Mouse (Mus musculus) MEL (cell line): ENCODE data around the gene Sdsl. TPM values are rescaled to one million over a fixed set of nuclear protein-coding genes. Genes with fewer than 3 reads are reported as not detected.

Source experiments
- DNase-seq: peaks from one replicate; pipeline ENCODE4 v3.0.0; 2011; ENCODE audit warnings: low read depth, low spot score
- H3K27ac ChIP-seq: 2 replicates; pipeline ENCODE4 v1.5.1; 2012; ENCODE audit warnings: low read depth, mild to moderate bottlenecking, control low read depth, low read length, moderate library complexity; ENCODE audit not compliant: control insufficient read depth
- H3K27me3 ChIP-seq, 2 experiments: fragments of 150-350 bp in 1 of 2; sonication (generic) in 1 of 2; 2 replicates each; pipeline ENCODE4 v1.6.1; 2012; ENCODE audit warnings: low read length in 2 of 2, mild to moderate bottlenecking in 2 of 2, improper control_type of control experiment in 1 of 2, moderate library complexity in 1 of 2; ENCODE audit not compliant: insufficient read depth in 2 of 2, control insufficient read depth in 1 of 2
- H3K36me3 ChIP-seq, 2 experiments: 2 replicates each; pipeline ENCODE4 v1.6.1; 2012 to 2014; ENCODE audit warnings: low read length in 2 of 2, improper control_type of control experiment in 1 of 2, inconsistent platforms in 1 of 2, mild to moderate bottlenecking in 1 of 2; ENCODE audit not compliant: insufficient read depth in 2 of 2, control insufficient read depth in 1 of 2
- H3K4me1 ChIP-seq, 2 experiments: fragments of 150-350 bp in 1 of 2; sonication (generic) in 1 of 2; 2 replicates each; pipeline ENCODE4 v1.6.1; 2012; ENCODE audit warnings: low read length in 2 of 2, improper control_type of control experiment in 1 of 2, mild to moderate bottlenecking in 1 of 2; ENCODE audit not compliant: insufficient read depth in 2 of 2, control insufficient read depth in 1 of 2
- H3K4me3 ChIP-seq, 2 experiments: fragments of 150-350 bp in 1 of 2; sonication (generic) in 1 of 2; 2 replicates each; pipeline ENCODE4 v1.5.1; 2012; ENCODE audit warnings: low read depth in 2 of 2, low read length in 2 of 2, mild to moderate bottlenecking in 2 of 2, moderate library complexity in 2 of 2, control low read depth in 1 of 2, improper control_type of control experiment in 1 of 2; ENCODE audit not compliant: control insufficient read depth in 1 of 2, insufficient read depth in 1 of 2
- H3K79me2 ChIP-seq: 2 replicates; pipeline ENCODE4 v1.6.1; 2012; ENCODE audit warnings: mild to moderate bottlenecking, low read length, moderate library complexity; ENCODE audit not compliant: control insufficient read depth, poor library complexity, insufficient read depth
- H3K9ac ChIP-seq: 2 replicates; pipeline ENCODE4 v1.6.1; 2012; ENCODE audit warnings: low read depth, mild to moderate bottlenecking, control low read depth, low read length, moderate library complexity; ENCODE audit not compliant: control insufficient read depth, poor library complexity, severe bottlenecking
- H3K9me3 ChIP-seq: fragments of 150-350 bp; sonication (generic); replicated peaks from 2 replicates; pipeline ENCODE4 v1.6.1; 2012; ENCODE audit warnings: mild to moderate bottlenecking, low read length, improper control_type of control experiment, moderate library complexity; ENCODE audit not compliant: insufficient read depth
- BHLHE40 ChIP-seq: IDR thresholded peaks from 2 replicates; pipeline ENCODE4 v1.6.1; 2012; ENCODE audit warnings: low read depth, mild to moderate bottlenecking, inconsistent platforms, low read length, improper control_type of control experiment, borderline replicate concordance
- CHD2 ChIP-seq: IDR thresholded peaks from 2 replicates; pipeline ENCODE4 v1.6.1; 2011; ENCODE audit warnings: low read length, improper control_type of control experiment
- E2F4 ChIP-seq: IDR thresholded peaks from 2 replicates; pipeline ENCODE4 v1.6.1; 2011; ENCODE audit warnings: low read depth, low read length, improper control_type of control experiment, borderline replicate concordance
- EP300 ChIP-seq, 2 experiments: IDR thresholded peaks; 2 replicates each; pipeline ENCODE4 v1.6.1; 2011; ENCODE audit warnings: improper control_type of control experiment in 2 of 2, low read length in 2 of 2, low read depth in 1 of 2, mild to moderate bottlenecking in 1 of 2
- ETS1 ChIP-seq: IDR thresholded peaks from 2 replicates; pipeline ENCODE4 v1.6.1; 2012; ENCODE audit warnings: low read depth, mild to moderate bottlenecking, inconsistent platforms, low read length, improper control_type of control experiment, moderate library complexity
- GABPA ChIP-seq: IDR thresholded peaks from 2 replicates; pipeline ENCODE4 v1.6.1; 2012; ENCODE audit warnings: low read depth, mild to moderate bottlenecking, inconsistent platforms, low read length, improper control_type of control experiment, moderate library complexity
- GATA1 ChIP-seq: IDR thresholded peaks from 2 replicates; pipeline ENCODE4 v1.6.1; 2011; ENCODE audit warnings: low read depth, low read length, improper control_type of control experiment
- KAT2A ChIP-seq: conservative IDR thresholded peaks from 2 replicates; pipeline ENCODE4 v1.6.1; 2012; ENCODE audit warnings: low read depth, low read length, improper control_type of control experiment, inconsistent platforms
- MAX ChIP-seq: IDR thresholded peaks from 2 replicates; pipeline ENCODE4 v1.6.1; 2011; ENCODE audit warnings: low read length, improper control_type of control experiment
- MAZ ChIP-seq: IDR thresholded peaks from 2 replicates; pipeline ENCODE4 v1.6.1; 2012; ENCODE audit warnings: low read depth, mild to moderate bottlenecking, inconsistent platforms, low read length, improper control_type of control experiment
- MEF2A ChIP-seq: IDR thresholded peaks from 2 replicates; pipeline ENCODE4 v1.6.1; 2014; ENCODE audit warnings: low read depth, mild to moderate bottlenecking, inconsistent platforms, low read length, improper control_type of control experiment; ENCODE audit not compliant: poor library complexity, insufficient replicate concordance, severe bottlenecking; ENCODE audit errors: extremely low read depth
- MXI1 ChIP-seq: IDR thresholded peaks from 2 replicates; pipeline ENCODE4 v1.6.1; 2011; ENCODE audit warnings: mild to moderate bottlenecking, low read depth, low read length, improper control_type of control experiment
- MYB ChIP-seq: IDR thresholded peaks from 2 replicates; pipeline ENCODE4 v1.6.1; 2011; ENCODE audit warnings: mild to moderate bottlenecking, low read depth, low read length, improper control_type of control experiment
- MYC ChIP-seq: IDR thresholded peaks from 2 replicates; pipeline ENCODE4 v1.6.1; 2011; ENCODE audit warnings: low read depth, mild to moderate bottlenecking, low read length, improper control_type of control experiment, moderate library complexity
- NELFE ChIP-seq: IDR thresholded peaks from 2 replicates; pipeline ENCODE4 v1.6.1; 2011; ENCODE audit warnings: low read depth, low read length, improper control_type of control experiment
- POLR2AphosphoS2 ChIP-seq: IDR thresholded peaks from 2 replicates; pipeline ENCODE4 v1.6.1; 2011; ENCODE audit warnings: low read length, improper control_type of control experiment
- POLR2AphosphoS5 ChIP-seq: IDR thresholded peaks from 2 replicates; pipeline ENCODE4 v1.6.1; 2012; ENCODE audit warnings: low read depth, borderline replicate concordance, mild to moderate bottlenecking, inconsistent platforms, low read length, moderate library complexity, mixed read lengths
- RCOR1 ChIP-seq: IDR thresholded peaks from 2 replicates; pipeline ENCODE4 v1.6.1; 2012; ENCODE audit warnings: low read depth, mild to moderate bottlenecking, inconsistent platforms, low read length, improper control_type of control experiment
- SIN3A ChIP-seq: IDR thresholded peaks from 2 replicates; pipeline ENCODE4 v1.6.1; 2012; ENCODE audit warnings: low read length, improper control_type of control experiment, inconsistent platforms
- SMC3 ChIP-seq: IDR thresholded peaks from 2 replicates; pipeline ENCODE4 v1.6.1; 2011; ENCODE audit warnings: low read depth, low read length, improper control_type of control experiment
- TAL1 ChIP-seq: IDR thresholded peaks from 2 replicates; pipeline ENCODE4 v1.6.1; 2012; ENCODE audit warnings: mild to moderate bottlenecking, inconsistent platforms, low read length, moderate library complexity, mixed read lengths
- TBP ChIP-seq: IDR thresholded peaks from 2 replicates; pipeline ENCODE4 v1.8.0; 2011; ENCODE audit warnings: low read depth, low read length, improper control_type of control experiment
- TCF12 ChIP-seq: IDR thresholded peaks from 2 replicates; pipeline ENCODE4 v1.6.1; 2014; ENCODE audit warnings: low read depth, mild to moderate bottlenecking, inconsistent platforms, low read length, improper control_type of control experiment, moderate library complexity
- UBTF ChIP-seq: IDR thresholded peaks from 2 replicates; pipeline ENCODE4 v1.6.1; 2012; ENCODE audit warnings: low read depth, mild to moderate bottlenecking, inconsistent platforms, low read length, improper control_type of control experiment, moderate library complexity, borderline replicate concordance; ENCODE audit not compliant: insufficient read depth
- USF1 ChIP-seq: IDR thresholded peaks from 2 replicates; pipeline ENCODE4 v1.6.1; 2014; ENCODE audit warnings: low read depth, mild to moderate bottlenecking, inconsistent platforms, low read length, improper control_type of control experiment, moderate library complexity
- USF2 ChIP-seq, 2 experiments: IDR thresholded peaks; 2 replicates each; pipeline ENCODE4 v1.6.1; 2011 to 2012; ENCODE audit warnings: improper control_type of control experiment in 2 of 2, low read length in 2 of 2, borderline replicate concordance in 1 of 2, inconsistent platforms in 1 of 2, low read depth in 1 of 2, mild to moderate bottlenecking in 1 of 2; ENCODE audit not compliant: insufficient read depth in 1 of 2
- ZC3H11A ChIP-seq: IDR thresholded peaks from 2 replicates; pipeline ENCODE4 v1.6.1; 2012; ENCODE audit warnings: low read depth, mild to moderate bottlenecking, inconsistent platforms, low read length, improper control_type of control experiment
- ZKSCAN1 ChIP-seq: IDR thresholded peaks from 2 replicates; pipeline ENCODE4 v1.6.1; 2012; ENCODE audit warnings: low read depth, mild to moderate bottlenecking, inconsistent platforms, low read length, improper control_type of control experiment, moderate library complexity
- polyA plus RNA-seq, 2 experiments: library from polyadenylated mRNA; stranded (reverse) in 1 of 2; unstranded in 1 of 2; fragments of >175 nt in 1 of 2; fragments of >200 nt in 1 of 2; gene quantifications; 2 replicates each; pipeline versions ENCODE4 v1.2.1 to v1.2.4; 2012; ENCODE audit warnings: low replicate concordance in 2 of 2, low read depth in 1 of 2; ENCODE audit not compliant: insufficient read length in 2 of 2, insufficient read depth in 1 of 2, missing spikeins in 1 of 2
- total RNA-seq: library from RNA; depleted of rRNA; stranded (reverse); fragments of 300-350 nt; gene quantifications from 2 replicates; pipeline ENCODE4 v1.2.3, GENCODE M21; 2012

Gene Sdsl
- total and polyA plus RNA-seq, 3 experiments, result 12.1 to 21.0 TPM; not detected in 1

DNA sequence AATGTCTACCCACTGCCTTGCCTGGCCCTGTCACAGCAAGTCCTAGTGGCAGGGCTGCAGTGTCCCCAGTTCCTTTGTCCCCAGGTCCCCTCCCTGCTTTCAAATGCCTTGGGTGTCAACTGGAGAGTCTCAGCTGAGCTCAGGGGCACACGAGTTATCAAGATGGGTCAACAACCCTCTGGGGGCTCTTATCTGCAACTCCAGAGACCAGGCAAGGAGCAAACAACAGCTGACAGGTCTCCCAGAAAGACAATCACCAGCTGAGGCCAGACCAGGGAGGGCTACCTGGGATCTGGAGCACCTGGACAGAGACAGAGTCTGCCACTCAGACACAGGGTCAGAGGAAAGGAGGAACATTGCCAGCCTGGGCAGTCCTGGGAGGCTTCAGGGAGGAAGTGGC is 16.4 kb downstream of the Sdsl start:
- Histone ChIP-seq H3K36me3 (peaks cover 0 to 5% of the 10 kb centered on the region in 2 experiments; a peak in 2 of 4 replicates), H3K4me1 (peaks cover 8 to 19% of the 10 kb centered on the region in 2 experiments), H3K79me2 (no peaks in the 10 kb centered on the region), H3K27me3 (no peaks in the 10 kb centered on the region), H3K9me3 (no peaks in the 10 kb centered on the region), H3K9ac (no peak overlapping the region), H3K27ac (no peak overlapping the region)
- no peak for DNase-seq
- TF ChIP-seq USF2 (IDR thresholded peaks at IDR 0.05; ENCODE audit: borderline replicate concordance in 1 of 2, insufficient read depth in 1 of 2, low read depth in 1 of 2, low read length in 2 of 2), result no peak
- peak; percentile 81 for TF ChIP-seq TCF12
- no peak for TF ChIP-seq E2F4
- TF ChIP-seq KAT2A, result no peak
- TF ChIP-seq MEF2A, result no peak
- TF ChIP-seq NELFE, result no peak
- peak in 1 of 2 experiments; percentile 51; a peak in 1 of 4 replicates for TF ChIP-seq EP300 (IDR thresholded peaks at IDR 0.05; ENCODE audit: low read depth in 1 of 2, low read length in 2 of 2)
- no peak for TF ChIP-seq GABPA
- peak; percentile 44 for TF ChIP-seq TAL1
- no peak for TF ChIP-seq UBTF
- TF ChIP-seq TBP, result no peak
- no peak for TF ChIP-seq ZKSCAN1
- no peak for TF ChIP-seq SMC3
- TF ChIP-seq MYC, result no peak
- TF ChIP-seq GATA1, result peak; percentile 34; the same call in 1 of the 2 replicates
- TF ChIP-seq POLR2AphosphoS2, result no peak
- 0 out of 2 replicates have a peak, but pooled peaks have one; percentile 28 for TF ChIP-seq MAZ
- no peak for TF ChIP-seq BHLHE40
- TF ChIP-seq MAX, result no peak
- no peak for TF ChIP-seq ZC3H11A
- peak; percentile 89 for TF ChIP-seq ETS1
- TF ChIP-seq CHD2, result no peak
- no peak for TF ChIP-seq SIN3A
- TF ChIP-seq POLR2AphosphoS5, result no peak
- no peak for TF ChIP-seq MXI1
- TF ChIP-seq USF1, result no peak
- TF ChIP-seq RCOR1, result no peak
- TF ChIP-seq MYB, result no peak
- TF ChIP-seq, all 39 proteins: peak for 6
- no peak overlapping the region for H3K4me3 ChIP-seq
